ENCODE assay signal across 28 mouse cellular contexts in the genomic region with DNA sequence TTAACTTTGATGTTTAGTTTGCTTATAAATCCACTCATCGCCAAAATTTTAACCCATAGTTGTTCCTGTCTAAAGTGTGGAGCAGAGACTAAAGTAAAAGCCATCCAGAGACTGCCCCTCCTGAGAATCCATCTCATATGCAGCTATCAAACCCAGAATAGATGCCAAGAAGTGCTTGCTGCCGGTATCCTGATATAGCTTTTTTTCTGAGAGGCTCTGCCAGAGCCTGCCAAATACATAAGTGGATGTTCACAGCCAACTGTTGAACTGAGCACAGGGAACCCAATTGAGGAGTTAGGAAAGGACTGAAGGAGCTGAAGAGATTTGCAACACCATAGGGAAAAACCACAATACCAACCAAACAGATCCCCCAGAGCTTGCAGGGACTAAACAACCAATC.
DNase-seq lines count a peak whose midpoint lies in the region; ATAC-seq lines count a peak whose summit lies in the region.
"Had no signal": no experiment of that assay in that cellular context is flagged by ENCODE, and none has a peak within 500 bp of the region (broad histone marks: within the 10 kb centered on the region; RNA-seq: fewer than 3 reads in every experiment).

No protein-coding gene starts in this region.

- no peaks in the 10 kb centered on the region for H3K27me3 ChIP-seq in heart, embryonic 11.5 days (ENCODE audit: control insufficient read depth, insufficient read depth, low read length)
- H3K27me3 ChIP-seq in midbrain, embryonic 11.5 days (ENCODE audit: control insufficient read depth, insufficient read depth, low read length) = no peaks in the 10 kb centered on the region
- no peaks in the 10 kb centered on the region for H3K27me3 ChIP-seq in midbrain, embryonic 16.5 days (ENCODE audit: control insufficient read depth, insufficient read depth, low read depth, low read length)
- H3K27me3 ChIP-seq: embryonic facial prominence, embryonic 12.5 days; hindbrain, embryonic 13.5 days; limb, embryonic 13.5 days; megakaryocyte, embryonic 14.5 days; midbrain, embryonic 13.5 days; Patski; stomach, embryonic 15.5 days had no signal

- intact Hi-C loops in heart, postnatal 10 days (cut with DNase I) = no loop called here
- intact Hi-C loops in left cerebral cortex, postnatal 36 days (cut with DNase I) = no loop called here

- no peak overlapping the region for H3K4me3 ChIP-seq in heart, embryonic 11.5 days (ENCODE audit: low read depth, low read length)
- no peak overlapping the region for H3K4me3 ChIP-seq in midbrain, embryonic 11.5 days (ENCODE audit: low read depth, low read length)
- H3K4me3 ChIP-seq in midbrain, embryonic 16.5 days (ENCODE audit: low read depth, low read length) = no peak overlapping the region
- H3K4me3 ChIP-seq: embryonic facial prominence, embryonic 12.5 days; hindbrain, embryonic 13.5 days; limb, embryonic 13.5 days; megakaryocyte, embryonic 14.5 days; midbrain, embryonic 13.5 days; stomach, embryonic 15.5 days had no signal

- H3K27ac ChIP-seq in heart, embryonic 11.5 days (ENCODE audit: low read depth, low read length) = no peak overlapping the region
- H3K27ac ChIP-seq in midbrain, embryonic 11.5 days (ENCODE audit: low read depth, low read length) = no peak overlapping the region
- no peak overlapping the region for H3K27ac ChIP-seq in midbrain, embryonic 16.5 days (ENCODE audit: low read length)
- H3K27ac ChIP-seq: embryonic facial prominence, embryonic 12.5 days; hindbrain, embryonic 13.5 days; kidney, postnatal 0 days; limb, embryonic 13.5 days; midbrain, embryonic 13.5 days; stomach, embryonic 15.5 days had no signal

- H3K9ac ChIP-seq in heart, embryonic 11.5 days (ENCODE audit: low read depth, low read length) = no peak overlapping the region
- no peak overlapping the region for H3K9ac ChIP-seq in midbrain, embryonic 11.5 days (ENCODE audit: low read length)
- H3K9ac ChIP-seq in midbrain, embryonic 16.5 days (ENCODE audit: low read depth, low read length) = no peak overlapping the region
- H3K9ac ChIP-seq: embryonic facial prominence, embryonic 12.5 days; hindbrain, embryonic 13.5 days; limb, embryonic 13.5 days; midbrain, embryonic 13.5 days; stomach, embryonic 15.5 days had no signal

- H3K9me3 ChIP-seq in heart, embryonic 11.5 days (replicated peaks; ENCODE audit: control insufficient read depth, low read length) = no peaks in the 10 kb centered on the region
- no peaks in the 10 kb centered on the region for H3K9me3 ChIP-seq in midbrain, embryonic 11.5 days (ENCODE audit: control insufficient read depth, low read length)
- no peaks in the 10 kb centered on the region for H3K9me3 ChIP-seq in midbrain, embryonic 16.5 days (replicated peaks; ENCODE audit: control insufficient read depth, low read length, poor library complexity, severe bottlenecking)
- H3K9me3 ChIP-seq: embryonic facial prominence, embryonic 12.5 days; hindbrain, embryonic 13.5 days; limb, embryonic 13.5 days; midbrain, embryonic 13.5 days; stomach, embryonic 15.5 days had no signal

- H3K36me3 ChIP-seq in heart, embryonic 11.5 days (ENCODE audit: control insufficient read depth, insufficient read depth, low read length) = no peaks in the 10 kb centered on the region
- no peaks in the 10 kb centered on the region for H3K36me3 ChIP-seq in midbrain, embryonic 11.5 days (ENCODE audit: control insufficient read depth, insufficient read depth, low read length)
- no peaks in the 10 kb centered on the region for H3K36me3 ChIP-seq in midbrain, embryonic 16.5 days (ENCODE audit: control insufficient read depth, insufficient read depth, low read length)
- H3K36me3 ChIP-seq: embryonic facial prominence, embryonic 12.5 days; hindbrain, embryonic 13.5 days; limb, embryonic 13.5 days; midbrain, embryonic 13.5 days; stomach, embryonic 15.5 days had no signal

- no peaks in the 10 kb centered on the region for H3K4me1 ChIP-seq in heart, embryonic 11.5 days (ENCODE audit: control insufficient read depth, insufficient read depth, low read length)
- no peaks in the 10 kb centered on the region for H3K4me1 ChIP-seq in midbrain, embryonic 11.5 days (ENCODE audit: control insufficient read depth, insufficient read depth, low read length)
- H3K4me1 ChIP-seq in midbrain, embryonic 16.5 days (ENCODE audit: control insufficient read depth, insufficient read depth, low read length) = no peaks in the 10 kb centered on the region
- H3K4me1 ChIP-seq: embryonic facial prominence, embryonic 12.5 days; hindbrain, embryonic 13.5 days; limb, embryonic 13.5 days; megakaryocyte, embryonic 14.5 days; midbrain, embryonic 13.5 days; stomach, embryonic 15.5 days had no signal

- WGBS in heart, embryonic 11.5 days (ENCODE audit: insufficient replicate concordance) = 61% methylated on average over 2 of the region's 2 CpGs
- 82% methylated on average over 2 of the region's 2 CpGs for WGBS in midbrain, embryonic 11.5 days
- 67% methylated on average over 2 of the region's 2 CpGs for WGBS in midbrain, embryonic 16.5 days

- ATAC-seq in heart, embryonic 11.5 days (replicated peaks; ENCODE audit: insufficient number of reproducible peaks, low FRiP score, low TSS enrichment) = no peak
- no peak for ATAC-seq in midbrain, embryonic 11.5 days (ENCODE audit: low FRiP score)
- ATAC-seq in midbrain, embryonic 16.5 days = no peak
- ATAC-seq: forebrain, embryonic 14.5 days; intestine, embryonic 16.5 days; midbrain, embryonic 13.5 days; Patski had no signal

- H3K4me2 ChIP-seq in heart, embryonic 11.5 days = no peak overlapping the region
- H3K4me2 ChIP-seq in midbrain, embryonic 11.5 days = no peak overlapping the region
- H3K4me2 ChIP-seq in midbrain, embryonic 16.5 days (ENCODE audit: low read length) = no peak overlapping the region
- H3K4me2 ChIP-seq: embryonic facial prominence, embryonic 12.5 days; hindbrain, embryonic 13.5 days; limb, embryonic 13.5 days; liver, embryonic 11.5 days; midbrain, embryonic 13.5 days; stomach, embryonic 15.5 days had no signal

- DNase-seq in frontal cortex, adult 2 months (ENCODE audit: extremely low spot score in 1 of 2, low spot score in 1 of 2) = peak; percentile 16 to 40
- DNase-seq in frontal cortex, postnatal 14 days (ENCODE audit: low spot score in 2 of 2) = no peak
- peak; percentile 20 to 43 for DNase-seq in heart, postnatal 10 days
- peak; percentile 31 for DNase-seq in midbrain, embryonic 11.5 days (ENCODE audit: low spot score, missing footprints)
- peak; percentile 6 to 16 for DNase-seq in left cerebral cortex, postnatal 36 days (ENCODE audit: low spot score in 2 of 2)
- DNase-seq in ovary, postnatal 14 days (ENCODE audit: low spot score) = no peak
- DNase-seq: adrenal gland, postnatal 10 days; cerebellum, adult 11 months; cerebellum, adult 9-10 months; embryo, embryonic 11 days; kidney, adult 8-10 months; kidney, postnatal 4 days; lung, postnatal 4 days; retina, postnatal 1 day; thymus, postnatal 14 days had no signal

Comparison
In these comparisons a context has a peak if more than half of its experiments do, and no peak if none do; other contexts are left out.
1. DNase-seq: peak in frontal cortex, adult 2 months (2 of 2), heart, postnatal 10 days (2 of 2), midbrain, embryonic 11.5 days (single experiment) and left cerebral cortex, postnatal 36 days (2 of 2); none in frontal cortex, postnatal 14 days (0 of 2) and ovary, postnatal 14 days (single experiment).